Mouse (Mus musculus): ENCODE data around the gene Gh.

Gh gene

DNA sequence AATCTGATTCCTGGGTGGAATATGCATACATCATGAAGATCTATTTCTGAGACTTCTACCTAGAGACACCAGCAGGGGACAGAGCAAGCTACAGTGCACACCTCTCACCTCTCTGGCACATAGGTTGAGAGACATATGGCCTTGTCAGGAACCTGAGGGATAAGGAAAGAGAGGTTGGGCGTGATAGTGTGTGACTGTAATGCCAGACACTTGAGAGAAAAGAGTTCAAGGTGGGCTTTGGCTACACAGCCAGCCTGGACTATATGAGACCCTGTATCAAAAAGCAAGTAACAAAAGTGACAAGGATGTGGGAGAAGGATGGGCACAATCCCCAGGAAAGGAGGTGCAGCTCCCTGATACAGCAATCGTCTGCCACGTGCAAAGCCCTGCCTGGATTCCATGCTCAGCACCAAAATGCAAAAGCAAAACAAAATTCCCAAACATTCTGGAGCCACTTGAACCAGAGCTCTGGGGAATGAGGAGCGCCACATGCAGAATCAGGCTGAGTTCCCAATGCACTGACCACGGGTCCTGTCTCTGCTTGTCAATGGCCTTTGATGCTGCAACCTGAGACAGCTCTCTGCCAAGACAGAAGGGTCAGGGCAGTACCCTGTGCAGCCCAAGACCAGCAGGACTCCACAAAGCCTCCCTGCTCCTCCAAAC is 30.4 kb downstream of the Gh start:
- no peak for DNase-seq (ENCODE audit: low read depth, low spot score)

- DNase-seq (ENCODE audit: low read depth, low spot score) = no peak
Observed at GRCm38 (mm10) chr11:106269060-106269431, 32.6 kb downstream of the Gh start.

DNA sequence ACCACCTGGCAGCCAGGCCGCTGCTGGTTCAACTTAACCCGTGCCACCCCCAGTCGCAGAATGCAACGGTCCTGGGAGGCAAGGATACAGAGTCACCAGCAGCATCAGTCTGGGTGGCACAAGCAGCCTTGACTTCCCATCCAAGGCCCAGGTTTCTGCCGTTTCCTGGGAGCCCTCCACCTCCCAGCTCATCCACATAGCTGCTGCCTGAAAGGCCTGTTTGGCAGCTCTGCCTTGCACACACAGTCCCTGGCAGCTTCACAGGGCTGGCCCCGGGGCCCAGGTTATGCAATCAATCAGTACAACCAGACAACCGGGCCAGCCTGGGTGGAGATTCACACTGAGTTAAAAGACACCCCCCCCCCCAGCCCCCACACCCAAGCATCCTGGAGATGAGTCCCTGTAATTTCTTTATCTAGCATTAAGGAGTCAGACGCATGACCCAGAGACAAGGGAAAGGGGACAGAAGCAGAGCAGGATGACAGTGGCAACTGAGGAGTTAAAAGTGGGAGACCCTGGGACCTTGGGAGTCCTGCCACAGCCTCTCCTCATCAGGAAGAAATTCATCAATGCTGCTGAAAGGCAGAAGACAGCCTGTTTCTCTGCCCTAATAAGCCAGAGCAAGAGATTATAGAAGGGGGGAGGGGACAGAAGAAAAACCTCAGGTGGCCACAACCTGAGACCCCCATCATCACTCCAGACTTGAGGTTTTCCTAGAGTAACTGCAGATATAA is 33.2 kb downstream of the Gh start:
- DNase-seq (ENCODE audit: low read depth, low spot score) = no peak

- DNase-seq (ENCODE audit: low read depth, low spot score) = no peak
Observed at GRCm38 (mm10) chr11:106267871-106268270, 33.8 kb downstream of the Gh start.

- DNase-seq (ENCODE audit: low read depth, low spot score) = no peak
Observed at GRCm38 (mm10) chr11:106267311-106267852, 34.3 kb downstream of the Gh start.

GRCm38 (mm10) chr11:106266431-106266830 is 35.2 kb downstream of the Gh start:
- no peak for DNase-seq (ENCODE audit: low read depth, low spot score)

DNA sequence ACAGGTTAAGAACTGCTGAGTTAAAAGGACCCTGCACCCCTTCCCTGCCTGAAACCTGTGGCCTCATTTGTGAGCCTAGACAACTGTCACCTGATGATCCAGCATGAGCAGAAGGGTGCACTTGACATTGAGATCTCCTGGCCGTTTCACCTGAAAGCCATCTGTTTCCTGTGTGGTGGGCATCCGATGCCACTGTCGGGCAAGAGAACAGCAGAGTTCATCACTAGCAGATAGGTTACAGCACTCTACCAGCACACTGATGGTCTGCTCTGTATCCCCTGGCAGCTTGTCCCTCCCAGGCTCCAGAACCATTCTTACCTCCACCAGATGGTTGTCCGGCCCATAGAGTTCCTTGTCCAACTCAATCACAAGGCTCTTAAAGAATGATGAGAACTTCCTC is 36.1 kb downstream of the Gh start:
- no peak for DNase-seq (ENCODE audit: low read depth, low spot score)

GRCm38 (mm10) chr11:106264988-106265387 is 36.7 kb downstream of the Gh start:
- no peak for DNase-seq (ENCODE audit: low read depth, low spot score)

- no peak for DNase-seq (ENCODE audit: low read depth, low spot score)
Observed at GRCm38 (mm10) chr11:106263963-106264362, 37.7 kb downstream of the Gh start.

DNA sequence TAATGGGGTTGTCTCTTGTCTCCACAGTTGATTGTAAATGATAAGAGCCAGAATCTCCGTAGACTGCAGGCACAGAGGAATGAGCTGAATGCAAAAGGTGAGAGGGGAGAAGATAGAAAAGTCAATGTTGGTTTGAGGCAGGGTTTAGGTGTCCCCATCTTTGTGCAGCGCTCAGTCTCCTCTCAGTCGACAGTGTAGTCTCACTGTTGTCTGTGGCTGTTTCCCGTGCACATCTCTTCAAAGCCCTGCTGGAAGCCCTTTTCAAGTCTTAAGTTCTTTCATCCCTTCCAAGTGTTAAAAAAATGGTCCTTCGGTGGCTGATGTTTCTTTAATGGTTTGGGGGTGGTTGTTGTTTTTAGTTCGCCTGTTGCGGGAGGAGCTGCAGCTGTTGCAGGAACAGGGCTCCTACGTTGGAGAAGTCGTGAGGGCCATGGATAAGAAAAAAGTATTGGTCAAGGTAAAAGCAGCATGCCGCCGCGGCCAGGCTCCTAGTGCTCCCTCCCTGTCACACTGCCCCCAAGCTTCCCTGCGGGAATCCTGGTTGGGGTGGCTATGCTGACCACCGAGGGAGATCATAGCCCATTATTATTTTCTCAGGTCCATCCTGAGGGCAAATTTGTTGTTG is 40.7 kb downstream of the Gh start:
- DNase-seq (ENCODE audit: low read depth, low spot score) = no peak

DNA sequence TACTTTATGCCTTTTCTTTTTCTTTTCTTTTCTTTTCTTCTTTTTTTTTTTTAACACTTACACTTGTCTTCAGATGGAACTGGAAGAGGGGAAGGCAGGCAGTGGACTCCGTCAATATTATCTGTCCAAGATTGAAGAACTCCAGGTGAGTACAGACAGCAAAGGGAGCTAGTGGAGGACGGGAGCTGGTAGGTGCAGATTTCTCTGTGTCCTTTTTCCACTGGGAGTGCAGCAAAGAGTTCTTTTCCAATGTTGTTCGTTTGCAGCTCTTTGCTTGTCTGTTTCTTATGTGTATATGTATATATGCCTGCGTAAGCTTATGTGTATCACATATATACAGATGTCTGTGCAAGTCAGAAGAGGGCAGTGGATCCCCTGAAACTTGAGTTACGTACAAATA is 44.9 kb downstream of the Gh start:
- DNase-seq (ENCODE audit: low read depth, low spot score) = no peak

DNA sequence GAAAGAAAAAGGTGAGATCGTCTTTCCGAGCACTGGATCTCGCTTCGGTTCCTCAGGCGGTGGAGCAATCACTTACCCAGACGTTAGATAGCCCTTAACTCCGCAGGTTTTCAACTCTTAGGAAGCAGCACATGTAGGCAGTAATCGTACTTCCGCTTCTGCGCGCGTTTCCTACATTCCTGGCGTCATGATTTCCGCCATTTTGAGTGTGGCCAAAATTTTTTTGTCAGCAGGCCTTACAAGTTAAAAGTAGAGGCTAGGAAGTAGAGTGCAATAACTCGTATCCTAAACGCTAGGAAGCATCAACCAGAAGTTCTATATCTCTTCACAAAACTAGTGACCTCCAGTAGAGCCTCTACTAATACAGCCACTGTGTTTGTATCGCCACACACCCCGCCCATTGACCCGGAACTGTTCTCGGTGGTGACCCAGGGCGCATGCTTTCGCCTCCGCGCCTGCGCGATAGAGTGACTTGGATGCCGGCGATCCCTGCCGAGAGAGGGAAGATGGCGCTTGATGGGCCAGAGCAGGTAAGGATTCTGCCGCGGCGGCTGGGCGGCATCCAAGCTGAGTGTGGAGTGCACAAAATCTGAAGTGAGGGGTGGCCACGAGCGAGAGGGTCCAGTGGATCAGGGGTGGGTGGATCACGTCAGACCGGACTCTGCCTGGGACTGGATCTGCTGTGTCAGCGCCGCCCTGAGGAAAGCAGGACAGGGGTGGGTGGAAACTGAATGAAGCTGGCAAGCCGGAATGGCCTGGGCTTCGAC is 45.8 kb downstream of the Gh start, which contains the start of the genes Ftsj3 and Psmc5:
Gene Ftsj3, minus strand, starts transcription at position 395 of the 767 bp plus-strand sequence.
Gene Psmc5, plus strand, starts transcription at position 470 of the 767 bp plus-strand sequence.
- peak; percentile 97 for DNase-seq (ENCODE audit: low read depth, low spot score)

DNA sequence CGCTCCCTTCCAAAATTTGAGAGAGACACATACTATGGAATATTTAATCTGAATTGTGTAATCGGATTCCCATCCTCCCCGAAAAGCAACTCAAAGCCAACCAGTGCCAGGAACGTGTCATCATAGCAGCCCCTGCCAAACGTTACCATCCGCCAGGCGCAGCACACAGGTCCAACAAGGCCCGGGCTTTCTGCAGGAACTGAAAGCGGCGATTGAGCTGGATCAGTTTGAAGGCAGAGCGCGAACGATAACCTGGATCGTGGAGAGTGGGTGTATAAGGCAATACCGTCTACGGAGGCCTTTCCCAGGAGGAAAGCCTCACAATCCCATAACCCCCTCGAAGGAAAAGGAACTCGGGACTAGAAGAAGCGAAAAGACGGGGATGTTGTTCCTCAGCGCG is 46.5 kb downstream of the Gh start:
- DNase-seq (ENCODE audit: low read depth, low spot score) = no peak

- DNase-seq (ENCODE audit: low read depth, low spot score) = no peak
Observed at GRCm38 (mm10) chr11:106254767-106255166, 46.9 kb downstream of the Gh start.
